ENCODE assay signal across 8 mouse cellular contexts in the genomic region with DNA sequence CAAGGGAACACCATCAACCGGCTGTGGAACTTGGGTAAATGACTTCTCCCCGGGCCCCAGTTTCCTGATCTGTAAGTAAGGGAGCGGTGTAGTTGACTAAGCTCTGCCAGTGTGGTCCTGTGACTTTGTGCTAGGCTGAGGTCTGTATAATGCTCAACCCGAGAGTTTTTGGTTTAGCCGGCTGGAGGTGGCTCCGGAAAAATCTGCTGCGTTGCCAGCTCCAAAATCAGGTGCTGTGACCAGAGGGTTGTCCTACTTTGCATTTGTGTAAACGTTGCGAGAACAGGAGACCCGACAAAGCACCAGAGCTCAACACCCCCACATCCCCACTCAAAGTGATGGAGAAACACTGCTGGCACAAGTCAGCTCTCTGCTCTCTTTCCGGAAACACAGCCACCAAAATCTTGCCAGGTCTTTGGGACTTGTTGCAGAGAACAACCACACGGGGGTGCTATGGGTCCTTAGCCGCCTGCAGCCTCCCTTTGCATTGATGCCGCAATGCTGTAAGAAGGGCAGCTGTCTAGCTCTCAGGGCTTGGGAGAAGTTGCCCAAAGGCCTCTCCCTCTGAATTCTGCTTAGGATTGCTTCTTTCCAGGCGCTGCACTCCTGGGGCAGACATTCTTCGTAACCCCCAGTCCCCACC.
DNase-seq lines count a peak whose midpoint lies in the region; ATAC-seq and TF ChIP-seq lines count a peak whose summit lies in the region.

No protein-coding gene starts in this region.

- no peak for TF ChIP-seq EP300 in liver, postnatal 0 days (IDR thresholded peaks at IDR 0.05; ENCODE audit: low read depth)

- no peak overlapping the region for H3K4me2 ChIP-seq in embryonic facial prominence, embryonic 14.5 days (ENCODE audit: low read depth, low read length)
- no peak overlapping the region for H3K4me2 ChIP-seq in liver, postnatal 0 days (ENCODE audit: low read depth, low read length)
- H3K4me2 ChIP-seq in neural tube, embryonic 13.5 days = no peak overlapping the region

- peak; percentile 83 for DNase-seq in adrenal gland, postnatal 25 days
- DNase-seq in embryonic facial prominence, embryonic 14.5 days (ENCODE audit: low spot score) = peak; percentile 93
- peak; percentile 80 to 88 for DNase-seq in heart, adult 9 months (ENCODE audit: low spot score in 2 of 2)
- peak; percentile 84 to 90 for DNase-seq in kidney, postnatal 25 days
- DNase-seq in liver, postnatal 0 days = peak; percentile 83
- DNase-seq in testis, postnatal 10 days (ENCODE audit: low spot score) = peak; percentile 90

- H3K4me3 ChIP-seq in embryonic facial prominence, embryonic 14.5 days (ENCODE audit: low read depth, low read length) = no peak overlapping the region
- H3K4me3 ChIP-seq in liver, postnatal 0 days (ENCODE audit: low read depth, low read length) = no peak overlapping the region
- no peak overlapping the region for H3K4me3 ChIP-seq in neural tube, embryonic 13.5 days

- no peaks in the 10 kb centered on the region for H3K36me3 ChIP-seq in embryonic facial prominence, embryonic 14.5 days (ENCODE audit: control insufficient read depth, insufficient read depth, low read length)
- no peaks in the 10 kb centered on the region for H3K36me3 ChIP-seq in liver, postnatal 0 days (replicated peaks; ENCODE audit: insufficient read depth, low read length)
- H3K36me3 ChIP-seq in neural tube, embryonic 13.5 days = no peaks in the 10 kb centered on the region

- H3K9ac ChIP-seq in embryonic facial prominence, embryonic 14.5 days (ENCODE audit: low read depth, low read length) = no peak overlapping the region; the same call in 1 of the 2 replicates
- no peak overlapping the region for H3K9ac ChIP-seq in liver, postnatal 0 days (replicated peaks)
- H3K9ac ChIP-seq in neural tube, embryonic 13.5 days = no peak overlapping the region

- peaks cover 3% of the 10 kb centered on the region for H3K4me1 ChIP-seq in embryonic facial prominence, embryonic 14.5 days (ENCODE audit: control insufficient read depth, insufficient read depth, low read length)
- no peaks in the 10 kb centered on the region for H3K4me1 ChIP-seq in liver, postnatal 0 days (ENCODE audit: insufficient read depth)
- peaks cover 67% of the 10 kb centered on the region for H3K4me1 ChIP-seq in neural tube, embryonic 13.5 days (replicated peaks)

- TF ChIP-seq CTCF in liver, postnatal 0 days (IDR thresholded peaks at IDR 0.05; ENCODE audit: low read depth) = peak; percentile 89

- no peaks in the 10 kb centered on the region for H3K9me3 ChIP-seq in embryonic facial prominence, embryonic 14.5 days (ENCODE audit: control insufficient read depth, low read length)
- H3K9me3 ChIP-seq in liver, postnatal 0 days (ENCODE audit: low read length) = no peaks in the 10 kb centered on the region
- H3K9me3 ChIP-seq in neural tube, embryonic 13.5 days = no peaks in the 10 kb centered on the region

- no peaks in the 10 kb centered on the region for H3K27me3 ChIP-seq in embryonic facial prominence, embryonic 14.5 days (replicated peaks; ENCODE audit: control insufficient read depth, insufficient read depth, low read length)
- H3K27me3 ChIP-seq in liver, postnatal 0 days (ENCODE audit: insufficient read depth, low read length) = no peaks in the 10 kb centered on the region
- H3K27me3 ChIP-seq in neural tube, embryonic 13.5 days = no peaks in the 10 kb centered on the region

- peak overlapping the region; percentile 48; the same call in 1 of the 2 replicates for H3K27ac ChIP-seq in embryonic facial prominence, embryonic 14.5 days (replicated peaks; ENCODE audit: low read depth, low read length)
- no peak overlapping the region for H3K27ac ChIP-seq in liver, postnatal 0 days (ENCODE audit: low read depth)
- H3K27ac ChIP-seq in neural tube, embryonic 13.5 days (replicated peaks) = peak overlapping the region; percentile 54

- 38% methylated on average over 16 of the region's 16 CpGs for WGBS in embryonic facial prominence, embryonic 14.5 days
- 39% methylated on average over 16 of the region's 16 CpGs for WGBS in liver, postnatal 0 days (ENCODE audit: insufficient replicate concordance)
- WGBS in neural tube, embryonic 13.5 days = 40% methylated on average over 16 of the region's 16 CpGs

- ATAC-seq in CD4-positive, CD25-positive, alpha-beta regulatory T cell, adult 4 months = peak; percentile 76
- peak; percentile 28 for ATAC-seq in embryonic facial prominence, embryonic 14.5 days (ENCODE audit: low read depth)
- ATAC-seq in liver, postnatal 0 days = peak; percentile 36; the same call in 1 of the 2 replicates
- peak; percentile 16; the same call in 1 of the 2 replicates for ATAC-seq in neural tube, embryonic 13.5 days (ENCODE audit: low read depth)

Comparison
In these comparisons a context has a peak if more than half of its experiments do, and no peak if none do; other contexts are left out.
1. ATAC-seq: peak in every context shown above with its lines; median percentile 76 in CD4-positive, CD25-positive, alpha-beta regulatory T cell, adult 4 months; 36 in liver, postnatal 0 days; 28 in embryonic facial prominence, embryonic 14.5 days; 16 in neural tube, embryonic 13.5 days.